Mouse (Mus musculus) left cerebral cortex, adult 11 months (tissue): ENCODE measurements around the gene Nmral1.
"Not testable (repeated sequence)": the region's sequence is repeated elsewhere in the genome, so short reads cannot be mapped to it uniquely, and the experiment has no call there.

ENCODE experiments used
- DNase-seq: peaks from one replicate; pipeline ENCODE4 v3.0.0; 2022; ENCODE audit warnings: low spot score

The Nmral1 gene

DNA sequence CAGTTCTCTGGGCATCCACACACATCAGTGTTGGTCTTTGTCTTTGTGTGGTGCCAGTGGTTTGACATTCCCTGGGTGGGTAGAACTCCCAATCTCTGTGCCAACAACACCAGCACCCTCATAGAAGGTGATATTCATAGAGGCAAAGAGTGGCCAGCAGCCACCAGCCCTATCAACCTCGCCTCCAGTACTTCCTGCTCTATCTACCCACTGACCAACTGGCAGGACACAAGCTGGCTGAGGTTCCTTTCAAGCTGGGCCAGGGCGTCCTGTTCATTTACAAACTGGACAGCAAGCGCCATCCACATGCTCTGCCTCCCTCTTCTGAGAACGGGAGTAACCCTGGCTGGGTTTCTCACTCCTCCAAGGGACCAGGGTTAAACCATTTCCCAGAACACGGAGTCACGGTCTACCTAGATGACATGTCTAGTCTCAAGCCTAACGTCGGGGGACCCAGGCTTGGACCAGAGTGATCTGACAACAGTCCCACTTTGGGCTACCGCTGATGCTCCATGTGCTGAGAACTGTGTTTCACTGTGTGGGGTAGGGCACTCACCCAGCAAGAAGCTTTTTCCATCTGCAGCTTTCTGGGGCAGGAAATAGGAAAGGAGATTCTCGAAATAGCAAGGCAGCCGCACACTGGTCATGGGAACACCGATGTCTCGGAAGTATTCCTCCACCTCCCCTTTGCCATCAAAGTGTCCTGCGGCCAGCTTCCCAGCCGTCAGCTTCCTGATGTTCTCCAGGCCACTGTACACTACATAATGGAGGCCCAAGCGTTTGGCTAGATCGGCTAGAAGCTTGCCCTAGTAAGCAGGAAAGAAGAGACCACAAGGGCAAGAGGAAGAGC, 5.1 kb downstream of the Nmral1 start:
- no peak for DNase-seq

DNA sequence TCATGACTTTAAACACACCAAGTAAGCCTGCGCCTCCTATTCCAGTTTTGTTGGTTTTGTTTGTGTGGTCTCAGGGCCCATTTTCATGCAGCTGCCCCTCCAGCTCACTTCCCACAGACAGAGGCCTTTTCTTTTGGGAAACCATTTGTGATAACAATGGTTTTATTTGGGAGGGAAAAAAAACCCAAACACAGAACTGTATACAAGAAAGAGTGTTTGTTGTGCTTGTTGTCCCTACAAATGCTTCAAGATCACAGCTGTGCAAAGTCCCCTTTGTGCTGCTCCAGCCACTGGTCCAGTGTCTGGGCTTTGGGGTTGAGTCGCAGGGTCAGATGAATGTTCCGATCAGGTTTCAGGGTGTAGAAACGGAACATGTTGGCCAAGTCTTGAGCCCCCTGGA, 8.0 kb downstream of the Nmral1 start:
- DNase-seq = no peak

DNA sequence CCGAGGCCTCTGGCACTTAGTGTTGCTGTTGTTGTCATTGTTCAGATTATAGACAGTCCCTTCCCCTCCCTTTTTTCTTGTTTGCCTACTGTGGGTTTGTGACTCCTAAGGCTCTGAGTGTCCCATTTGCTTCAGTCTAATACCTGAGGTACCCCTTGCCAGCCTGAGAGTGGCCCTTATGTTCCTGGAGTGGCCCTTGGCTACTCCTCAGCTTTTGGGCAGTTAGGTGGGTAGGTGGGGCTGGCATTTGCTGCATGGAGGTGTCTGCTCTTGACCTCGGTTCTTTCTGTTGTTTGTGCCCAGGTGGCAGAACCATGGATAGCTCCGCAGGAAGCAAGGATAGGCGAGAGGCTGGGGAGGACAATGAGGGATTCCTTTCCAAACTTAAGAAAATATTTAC, 13.6 kb downstream of the Nmral1 start:
- no peak for DNase-seq

DNA sequence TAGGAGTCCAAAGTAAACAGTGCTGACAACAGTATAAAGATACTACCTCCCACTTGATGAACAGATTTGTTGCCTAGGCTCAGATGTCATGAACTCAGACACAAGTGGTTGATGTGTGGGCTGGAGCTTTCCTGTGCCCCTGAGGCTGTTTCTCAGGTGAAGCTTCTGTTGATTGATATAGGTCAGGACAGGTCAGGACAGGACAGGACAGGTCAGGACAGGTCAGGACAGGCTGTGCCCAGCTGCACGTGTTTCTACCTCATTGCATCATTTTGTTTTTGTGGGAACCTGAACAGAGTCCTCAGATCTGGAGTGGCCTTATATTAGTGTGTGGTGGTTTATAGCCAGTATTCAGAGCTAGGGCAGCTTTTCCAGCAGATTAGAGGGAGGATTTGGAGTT, 16.5 kb downstream of the Nmral1 start:
- DNase-seq = no peak

DNA sequence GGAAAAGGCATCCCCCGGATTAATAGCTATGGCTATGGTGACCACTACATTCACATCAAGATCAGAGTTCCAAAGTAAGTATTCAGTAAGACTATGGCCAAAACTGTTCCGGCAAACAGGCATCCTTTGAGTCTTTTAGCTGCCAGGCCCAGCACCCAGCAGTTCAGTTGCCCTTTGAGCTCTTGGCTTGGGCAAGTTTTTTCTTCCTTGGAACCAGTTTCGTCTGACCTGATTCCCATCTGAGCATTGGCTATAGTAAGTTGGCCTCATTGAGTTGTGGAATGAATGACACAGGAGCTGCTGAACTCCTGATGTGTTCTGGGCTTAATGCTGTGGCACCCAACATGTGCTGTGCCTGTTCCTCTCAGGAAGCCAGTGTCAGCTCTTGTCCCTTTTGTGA, 17.9 kb downstream of the Nmral1 start:
- no peak for DNase-seq

DNA sequence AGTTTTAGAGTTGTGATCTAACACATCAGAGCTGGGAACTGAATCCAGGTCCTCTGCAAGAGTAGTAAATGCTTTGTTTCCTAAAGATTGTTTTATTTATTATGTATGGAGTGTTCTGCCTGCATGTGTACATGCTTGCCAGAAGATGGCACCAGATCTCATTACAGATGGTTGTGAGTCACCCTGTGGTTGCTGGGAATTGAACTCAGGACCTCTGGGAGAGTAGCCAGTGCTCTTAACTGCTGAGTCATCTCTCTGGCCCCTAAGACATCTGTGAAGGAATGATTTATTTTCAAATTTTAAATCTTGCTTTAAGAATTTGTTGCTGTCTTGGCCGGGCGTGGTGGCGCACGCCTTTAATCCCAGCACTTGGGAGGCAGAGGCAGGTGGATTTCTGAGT, 29.8 kb downstream of the Nmral1 start:
- DNase-seq = not testable (repeated sequence)

DNA sequence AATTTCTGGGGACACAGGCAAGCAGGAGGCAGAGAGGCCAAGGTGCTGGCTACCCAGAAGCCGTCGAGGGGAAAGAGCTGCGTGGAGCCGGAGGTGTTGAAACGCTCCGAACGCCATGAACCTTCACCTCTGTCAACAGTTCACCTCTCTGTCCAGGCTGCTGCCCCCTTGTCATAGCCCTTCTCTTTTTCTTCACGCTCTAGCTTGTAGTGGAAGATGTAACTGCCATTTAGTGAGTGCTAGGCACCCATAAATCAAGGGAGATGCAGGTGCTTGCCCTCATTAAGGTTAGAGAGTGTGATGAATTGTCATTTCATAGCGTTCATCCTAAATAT, 34.7 kb downstream of the Nmral1 start:
- DNase-seq = no peak

DNA sequence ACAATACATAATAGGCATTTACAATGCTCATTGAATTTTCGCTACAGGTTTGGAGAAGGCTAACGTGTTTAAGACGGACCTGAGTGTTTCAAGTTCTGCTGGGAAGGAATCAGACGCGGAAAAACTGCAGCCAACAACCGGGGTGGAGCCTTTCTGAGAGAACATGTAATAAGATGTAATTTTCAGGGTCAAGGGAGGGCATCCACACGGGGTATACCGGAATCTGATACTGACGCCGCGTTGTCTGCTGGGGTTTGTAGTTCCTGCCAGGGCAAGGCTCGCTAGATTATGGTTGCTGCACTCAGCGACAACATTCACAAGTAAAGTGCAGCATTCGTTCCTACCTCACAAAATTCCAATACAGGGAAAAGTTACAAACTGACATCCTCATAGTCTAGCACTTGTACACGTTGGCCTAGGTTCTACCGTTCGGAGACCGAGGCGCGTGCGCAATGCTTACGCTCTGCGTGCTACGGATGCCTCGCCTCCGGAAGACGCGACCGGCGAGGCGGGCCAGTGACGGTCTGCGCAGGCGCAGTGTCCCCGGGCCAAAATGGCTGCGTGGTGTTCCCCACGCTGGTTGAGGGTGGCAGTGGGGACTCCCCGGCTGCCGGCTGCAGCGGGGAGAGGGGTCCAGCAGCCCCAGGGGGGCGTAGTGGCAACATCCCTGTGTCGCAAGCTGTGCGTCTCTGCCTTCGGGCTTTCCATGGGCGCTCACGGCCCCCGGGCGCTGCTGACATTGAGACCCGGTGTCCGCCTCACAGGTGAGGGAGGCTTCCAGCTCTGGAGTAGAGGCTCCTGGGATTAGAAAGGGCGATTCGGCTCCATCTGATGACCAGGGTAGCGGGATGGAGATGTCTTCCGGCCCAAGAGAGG, 35.3 kb downstream of the Nmral1 start:
- DNase-seq = peak; percentile 89

DNA sequence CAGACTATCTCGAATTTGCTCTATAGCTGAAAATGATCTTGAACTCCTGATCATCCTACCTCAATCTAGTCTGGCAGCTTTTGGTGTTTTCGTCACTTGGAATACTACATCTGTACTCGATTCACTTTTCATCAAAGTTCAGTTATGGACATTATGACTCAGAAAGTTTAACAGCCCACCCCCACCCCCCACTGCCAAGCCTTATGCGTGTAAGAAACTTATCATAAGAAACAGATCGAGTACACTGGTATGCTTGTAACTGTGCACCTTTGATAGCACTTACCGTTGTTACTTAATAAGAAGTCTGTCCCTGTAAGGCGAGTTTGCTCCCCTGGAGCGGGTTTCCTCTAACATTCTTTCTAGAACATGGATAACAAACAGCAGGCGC, 36.0 kb downstream of the Nmral1 start:
- no peak for DNase-seq

DNA sequence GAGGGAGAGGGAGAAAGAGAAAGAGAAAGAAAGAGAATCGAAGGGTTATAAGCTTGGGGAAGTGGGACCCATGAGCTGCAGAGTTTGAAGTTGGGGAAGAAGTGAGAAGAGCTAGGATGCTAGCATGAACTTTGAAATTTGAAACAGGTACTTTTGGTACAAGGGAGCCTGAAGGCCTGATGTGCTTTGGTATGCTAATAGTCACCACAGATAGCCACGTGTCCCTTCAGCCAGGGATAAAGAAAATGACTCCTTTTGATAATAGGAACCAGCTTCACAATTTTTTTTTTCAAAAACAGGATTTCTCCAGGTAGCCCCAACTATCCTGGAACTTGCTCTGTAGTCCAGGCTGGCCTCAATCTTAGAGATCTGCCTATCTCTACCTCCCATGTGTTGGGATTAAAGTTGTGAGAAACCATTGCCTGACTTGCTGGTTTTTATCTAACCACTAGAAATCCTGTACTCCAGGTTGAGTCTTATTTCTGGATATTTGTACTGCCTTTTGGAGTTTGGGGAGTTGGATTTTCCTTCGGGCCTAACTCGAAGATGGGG, 36.5 kb downstream of the Nmral1 start:
- DNase-seq = no peak

DNA sequence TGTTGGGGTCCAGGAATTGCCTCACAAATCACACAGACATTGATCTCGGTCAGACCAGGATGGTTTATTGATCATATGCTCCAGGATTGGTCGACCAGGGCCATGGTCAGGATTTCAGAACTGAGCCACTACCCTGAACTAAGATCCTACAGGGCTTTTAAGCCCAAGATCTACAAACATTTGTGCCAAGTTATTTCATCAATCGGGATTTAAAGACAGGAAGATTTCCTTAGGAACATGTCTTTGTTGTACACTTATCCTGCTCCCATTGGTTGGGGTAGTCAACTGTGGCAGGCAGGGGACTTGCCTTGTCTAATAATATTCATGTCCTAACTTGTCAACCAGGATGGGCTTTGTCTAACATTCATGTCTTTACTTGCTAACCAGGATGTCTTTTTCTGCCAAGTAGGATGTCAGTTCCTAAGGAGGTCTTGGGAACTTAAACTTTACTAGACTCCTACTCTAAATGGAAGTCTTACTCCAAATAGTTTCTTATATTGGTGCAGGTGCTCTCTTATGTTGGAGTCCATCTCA, 38.2 kb downstream of the Nmral1 start:
- not testable (repeated sequence) for DNase-seq

DNA sequence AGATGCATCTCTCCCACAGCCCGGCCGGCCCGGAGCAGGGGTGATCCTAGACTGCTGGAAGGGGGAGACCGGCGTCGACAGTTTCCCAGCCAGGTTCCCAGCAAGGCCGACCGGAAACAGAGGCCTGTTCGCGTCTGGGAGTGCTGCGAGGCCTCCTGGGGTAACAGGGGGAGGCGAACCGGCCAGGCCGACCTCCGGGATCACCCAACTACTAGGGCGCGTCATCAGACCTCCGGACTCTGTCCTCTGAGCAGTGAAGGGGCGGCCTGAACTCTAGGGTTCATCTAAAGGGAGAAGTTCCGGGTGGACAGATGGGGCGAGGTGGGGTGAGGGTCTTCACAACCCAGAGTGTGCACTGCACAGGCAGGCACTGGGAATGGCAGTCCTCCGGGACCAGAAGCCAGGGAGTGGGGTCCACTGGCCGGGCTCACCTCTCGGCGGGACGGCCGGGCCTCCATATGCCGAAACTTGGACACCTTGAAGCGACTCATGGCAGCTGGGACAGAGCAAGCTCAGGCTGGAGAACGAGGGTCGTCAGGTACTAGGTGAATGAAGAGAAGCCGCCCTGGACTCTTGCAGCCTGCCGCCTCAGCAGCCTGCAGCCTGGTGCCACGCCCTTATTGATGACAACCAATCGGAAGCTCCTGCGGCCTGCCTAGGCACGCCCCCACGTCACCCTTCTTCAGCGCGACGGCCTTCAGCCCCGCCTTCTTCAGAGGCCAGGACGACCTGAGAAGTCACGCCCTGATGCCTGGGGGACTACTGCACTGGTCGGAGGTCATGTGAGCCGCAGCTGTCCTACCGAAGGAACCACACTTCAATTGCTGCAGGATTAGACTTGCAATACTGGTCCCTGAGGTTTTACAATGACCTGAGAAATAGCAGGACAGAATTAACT, 39.8 kb downstream of the Nmral1 start, which contains the start of gene Coro7:
TSS of gene Coro7 (minus strand) at position 657 of the 898 bp plus-strand sequence.
- DNase-seq = peak; percentile 84

DNA sequence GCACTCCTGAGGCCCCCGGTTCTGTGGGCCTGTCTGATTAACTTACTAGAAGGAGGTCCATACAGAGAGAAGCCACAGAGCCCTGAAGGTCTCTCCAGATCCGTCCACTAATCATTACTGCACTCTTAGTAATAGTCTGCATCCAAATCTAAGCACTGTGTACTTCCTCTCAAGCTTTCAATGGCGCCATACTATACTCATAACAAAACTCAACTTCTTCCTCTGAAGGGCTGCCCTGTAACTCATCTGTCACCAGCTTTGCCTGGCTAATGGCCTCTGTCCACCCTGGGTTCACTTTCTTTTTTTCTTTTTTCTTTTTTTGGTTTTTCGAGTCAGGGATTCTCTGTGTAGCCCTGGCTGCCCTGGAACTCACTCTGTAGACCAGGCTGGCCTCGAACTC, 41.1 kb downstream of the Nmral1 start:
- no peak for DNase-seq

DNA sequence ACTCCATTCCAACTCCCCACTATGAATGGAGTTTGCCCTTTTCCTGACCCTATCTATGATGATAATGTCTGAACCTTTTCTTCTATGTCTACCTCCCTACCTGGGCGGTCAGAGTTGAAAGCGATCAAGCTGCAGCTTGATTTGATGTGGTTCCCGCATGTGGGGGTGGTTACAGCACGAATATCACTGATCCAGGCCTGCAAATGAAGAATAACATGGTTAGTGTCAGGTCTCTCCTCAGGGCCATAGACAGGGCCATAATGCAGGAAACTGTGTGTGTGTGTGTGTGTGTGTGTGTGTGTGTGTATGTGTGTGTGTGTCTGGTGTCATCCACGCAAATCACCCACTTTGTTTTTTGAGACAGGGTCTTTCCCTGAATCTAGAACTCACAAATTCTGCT, 42.3 kb downstream of the Nmral1 start:
- DNase-seq = no peak

DNA sequence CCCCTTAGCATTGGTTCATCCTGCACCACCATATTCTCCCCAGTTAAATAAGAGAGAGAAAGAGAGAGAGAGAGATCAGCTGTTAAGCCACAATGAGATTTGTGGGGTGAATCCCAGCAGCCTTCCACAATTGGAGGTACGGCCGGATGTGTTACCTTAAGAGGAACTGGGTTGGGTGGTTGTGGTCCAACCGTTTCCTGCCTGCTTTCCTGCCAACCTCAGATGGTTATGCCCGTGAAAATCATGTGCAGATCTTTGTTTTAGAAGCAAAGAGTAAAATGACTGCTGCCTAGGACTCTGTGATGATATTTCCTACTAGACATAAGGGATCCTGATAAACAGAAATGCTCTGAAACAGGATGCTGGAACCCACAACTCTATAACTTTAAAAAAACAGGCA, 45.1 kb downstream of the Nmral1 start:
- DNase-seq = no peak

DNA sequence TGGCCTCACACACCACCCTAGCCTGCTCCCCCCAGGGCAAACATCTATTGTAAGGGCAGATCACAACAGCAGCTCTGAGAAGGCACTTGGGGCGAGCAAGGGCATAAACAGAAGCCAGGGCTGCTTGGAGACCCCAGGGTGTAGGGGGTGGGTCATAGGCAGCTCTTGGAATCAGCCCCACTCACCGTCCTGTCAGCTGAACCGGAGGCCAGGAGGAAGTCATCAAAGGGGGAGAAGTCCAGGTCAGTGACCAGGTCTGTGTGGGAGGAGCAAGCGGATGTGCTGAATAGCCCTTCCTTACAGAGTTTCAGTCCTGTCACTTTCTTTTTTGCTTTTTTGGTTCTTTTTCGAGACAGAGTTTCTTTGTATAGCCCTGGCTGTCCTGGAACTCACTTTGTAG, 48.8 kb downstream of the Nmral1 start:
- no peak for DNase-seq

DNA sequence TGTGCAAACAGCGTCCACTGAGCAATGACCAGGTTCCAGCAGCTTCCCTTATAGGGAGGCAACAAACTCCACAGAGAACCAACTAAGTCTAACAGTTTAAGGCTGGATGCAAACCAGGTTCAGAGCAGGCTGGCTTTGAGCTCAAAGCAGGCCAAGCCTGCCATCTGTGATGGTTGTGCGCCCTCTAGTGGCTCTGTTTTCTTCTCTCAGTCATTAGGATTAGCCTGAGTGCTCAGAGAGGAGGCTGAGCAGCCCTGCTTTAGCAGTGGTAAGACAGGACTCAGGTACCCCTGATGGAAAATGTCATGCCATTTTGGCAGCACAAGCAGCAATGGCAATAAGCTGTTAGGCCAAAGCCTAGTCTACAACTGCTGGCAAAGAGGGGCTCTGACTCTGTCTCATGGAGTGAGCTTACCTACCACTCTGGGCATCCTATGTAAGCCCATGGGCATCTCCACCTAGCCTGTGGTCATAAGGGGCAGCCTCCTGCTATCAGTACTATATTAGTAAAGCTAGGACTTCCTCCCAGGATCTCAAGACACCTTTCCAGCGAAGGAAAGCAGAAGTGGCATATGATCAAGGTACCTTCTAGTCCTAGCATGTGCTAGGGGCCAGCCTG, 51.9 kb downstream of the Nmral1 start:
- peak; percentile 73 for DNase-seq

DNA sequence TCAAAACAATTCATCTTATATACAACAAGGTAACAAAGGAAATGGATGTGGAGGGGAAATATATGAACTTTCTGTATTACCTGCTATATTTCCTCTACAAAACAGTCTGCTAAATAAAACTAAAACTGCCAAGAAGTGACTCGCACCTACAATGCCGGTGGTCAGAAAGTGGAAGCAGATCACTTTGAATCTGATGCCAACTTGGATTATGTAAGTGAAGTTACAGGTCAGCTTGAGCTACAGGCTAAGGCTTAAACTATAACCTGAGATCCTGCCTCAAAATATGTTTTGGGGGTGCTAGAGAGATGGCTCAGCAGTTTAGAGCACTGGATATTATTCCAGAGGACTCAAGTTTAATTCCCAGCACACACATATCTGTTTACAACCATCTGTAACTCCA, 53.4 kb downstream of the Nmral1 start:
- no peak for DNase-seq

DNA sequence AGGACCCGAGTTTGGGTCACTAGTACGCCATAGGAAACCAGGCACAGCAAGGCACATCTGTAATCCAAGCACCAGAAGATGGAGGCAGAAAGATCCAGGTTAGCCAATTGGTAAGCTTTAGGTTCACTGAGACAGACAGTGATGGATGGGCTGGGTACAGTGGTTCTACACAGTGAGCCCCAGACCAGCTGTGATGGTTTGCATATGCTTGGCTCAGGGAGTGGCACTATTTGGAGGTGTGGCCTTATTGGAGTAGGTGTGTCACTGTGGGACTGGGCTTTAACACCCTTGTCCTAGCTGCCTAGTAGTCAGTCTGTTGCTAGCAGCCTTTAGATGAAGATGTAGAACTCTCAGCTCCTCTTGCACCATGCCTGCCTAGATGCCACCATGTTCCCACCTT, 55.4 kb downstream of the Nmral1 start:
- DNase-seq = no peak

DNA sequence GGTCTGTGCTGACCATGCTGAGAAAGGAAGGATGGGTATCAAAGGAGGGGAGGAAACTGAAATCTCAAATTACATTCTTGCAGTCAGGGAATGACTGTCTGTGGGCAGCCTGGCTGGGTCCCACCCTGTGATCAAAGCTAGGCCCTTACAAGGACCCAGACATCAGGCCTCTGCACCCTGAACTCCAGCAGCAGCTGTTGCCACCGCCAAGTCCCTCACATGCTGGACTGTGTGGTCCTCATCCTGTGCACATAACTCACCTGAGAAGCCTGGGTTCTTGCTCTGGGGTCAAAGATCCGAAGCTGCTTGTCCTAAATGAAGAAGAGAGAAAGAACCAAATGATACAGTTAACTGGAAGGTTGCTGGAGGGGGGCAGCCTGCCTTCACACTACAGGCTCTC, 57.6 kb downstream of the Nmral1 start:
- no peak for DNase-seq
